9 mouse cellular contexts compared by ENCODE assay signal in genomic region chr4:127168211-127168913, GRCm38 (mm10). TPM values are rescaled to one million over a fixed set of nuclear protein-coding genes. Genes with fewer than 3 reads are reported as not detected.
DNase-seq lines count a peak whose midpoint lies in the region; ATAC-seq lines count a peak whose summit lies in the region.
"Had no signal": no experiment of that assay in that cellular context is flagged by ENCODE, and none has a peak within 500 bp of the region (broad histone marks: within the 10 kb centered on the region; RNA-seq: fewer than 3 reads in every experiment).

No protein-coding gene starts in this region.

- H3K27ac ChIP-seq in embryonic facial prominence, embryonic 13.5 days, result no peak overlapping the region

- DNase-seq in heart, adult 18-20 months, result peak; percentile 3 to 29
- DNase-seq in heart, postnatal 25 days (ENCODE audit: low spot score), result no peak
- peak; percentile 14 to 34 for DNase-seq in adrenal gland, postnatal 4 days (ENCODE audit: low spot score in 2 of 2)
- peak; percentile 48 for DNase-seq in layer of hippocampus, adult 9-11 months
- DNase-seq in right cerebral cortex, adult 2 months (ENCODE audit: low spot score in 2 of 2), result peak; percentile 70 to 72

- peaks cover 76% of the 10 kb centered on the region for H3K27me3 ChIP-seq in embryonic facial prominence, embryonic 13.5 days
- H3K27me3 ChIP-seq in megakaryocyte, embryonic 14.5 days (replicated peaks), result peaks cover 78% of the 10 kb centered on the region

- ATAC-seq in embryonic facial prominence, embryonic 13.5 days (ENCODE audit: insufficient number of reproducible peaks, insufficient read depth, low FRiP score, low TSS enrichment, low read depth), result peak; percentile 63; the same call in 1 of the 2 replicates
- ATAC-seq in hematopoietic stem cell, adult 5-6 weeks (replicated peaks in 1 of 2; ENCODE audit: insufficient read depth in 1 of 2, low FRiP score in 2 of 2, low TSS enrichment in 1 of 2, low read depth in 1 of 2, poor library complexity in 2 of 2, severe bottlenecking in 2 of 2), result peak; percentile 7 to 43; a peak in 1 of 4 replicates

- H3K9me3 ChIP-seq in embryonic facial prominence, embryonic 13.5 days, result no peaks in the 10 kb centered on the region
- H3K9me3 ChIP-seq in megakaryocyte, embryonic 14.5 days, result 0 out of 2 replicates have a peak, but pooled peaks cover 3% of the 10 kb centered on the region

- peak overlapping the region; percentile 67 for H3K4me3 ChIP-seq in embryonic facial prominence, embryonic 13.5 days
- H3K4me3 ChIP-seq in megakaryocyte, embryonic 14.5 days (replicated peaks), result peak overlapping the region; percentile 86

- 2% methylated on average over 37 of the region's 39 CpGs for WGBS in embryonic facial prominence, embryonic 13.5 days

- H3K4me1 ChIP-seq in embryonic facial prominence, embryonic 13.5 days, result peaks cover 18% of the 10 kb centered on the region
- peaks cover 19% of the 10 kb centered on the region for H3K4me1 ChIP-seq in megakaryocyte, embryonic 14.5 days

- peak overlapping the region; percentile 67 for H3K9ac ChIP-seq in embryonic facial prominence, embryonic 13.5 days

- H3K36me3 ChIP-seq in embryonic facial prominence, embryonic 13.5 days, result no peaks in the 10 kb centered on the region
- no peaks in the 10 kb centered on the region for H3K36me3 ChIP-seq in megakaryocyte, embryonic 14.5 days (replicated peaks; ENCODE audit: low read length)
- H3K36me3 ChIP-seq: G1E had no signal

- H3K4me2 ChIP-seq in embryonic facial prominence, embryonic 13.5 days, result peak overlapping the region; percentile 100

- intact Hi-C loops in heart, postnatal 25 days (cut with DNase I), result no loop called here

RNA-seq across cellular contexts. Expression of gene Dlgap3, which starts 0.6 kb away (rescaled TPM):
- total RNA-seq in heart, adult 18-20 months (2021), result under 1 TPM; 0.05 to 0.17 TPM
- under 1 TPM; 0.10 to 0.48 TPM for total RNA-seq in heart, postnatal 25 days (2021)
- 10 to 100 TPM; 14.8 to 16.1 TPM for total RNA-seq in adrenal gland, postnatal 4 days (2021)
- polyA plus RNA-seq in embryonic facial prominence, embryonic 13.5 days (2015; fragmentation: Nextera tagmentation; extraction: Ambion mirVana), result 0.91 and 0.94 TPM in 2 replicates
- total RNA-seq in hematopoietic stem cell, adult 5-6 weeks (2017), result not detected in 2 replicates
- 0.07 and 2.0 TPM in 2 replicates for polyA plus RNA-seq in megakaryocyte, embryonic 14.5 days (2012; ENCODE audit: insufficient read depth, low replicate concordance)
- polyA plus RNA-seq: G1E had no signal

RNA-seq across cellular contexts. Expression of gene Tmem35b, which starts 44.9 kb away (rescaled TPM):
- total RNA-seq in heart, adult 18-20 months (2021), result 1 to 10 TPM; 1.7 to 2.3 TPM
- total RNA-seq in heart, postnatal 25 days (2021), result 1 to 10 TPM; 1.5 TPM
- total RNA-seq in adrenal gland, postnatal 4 days (2021), result 10 to 100 TPM; 12.8 to 18.1 TPM
- polyA plus RNA-seq in embryonic facial prominence, embryonic 13.5 days (2015; fragmentation: Nextera tagmentation; extraction: Ambion mirVana), result 18.2 and 21.2 TPM in 2 replicates
- 12.0 and 27.9 TPM in 2 replicates for total RNA-seq in hematopoietic stem cell, adult 5-6 weeks (2017)
- polyA plus RNA-seq in megakaryocyte, embryonic 14.5 days (2012; ENCODE audit: insufficient read depth, low replicate concordance), result 2.2 TPM in 1 of 2 replicates, not detected in the other

Comparison
In these comparisons a context has a peak if more than half of its experiments do, and no peak if none do; other contexts are left out.
1. RNA of gene Dlgap3, which starts 0.6 kb away (total RNA-seq): 14.8 to 16.1 TPM in adrenal gland, postnatal 4 days; 0.10 to 0.48 TPM in heart, postnatal 25 days, 0.05 to 0.17 TPM in heart, adult 18-20 months and not detected in hematopoietic stem cell, adult 5-6 weeks; every median in the first group is over 10 times any median in the second.